Mouse (Mus musculus) testis, postnatal 10 days (tissue): ENCODE results near the gene Slc35e2.
"Not testable (repeated sequence)": the region's sequence is repeated elsewhere in the genome, so short reads cannot be mapped to it uniquely, and the experiment has no call there.

Source experiments
- DNase-seq: peaks from one replicate; pipeline ENCODE4 v3.0.0; 2021; ENCODE audit warnings: low spot score

The Slc35e2 gene

DNA sequence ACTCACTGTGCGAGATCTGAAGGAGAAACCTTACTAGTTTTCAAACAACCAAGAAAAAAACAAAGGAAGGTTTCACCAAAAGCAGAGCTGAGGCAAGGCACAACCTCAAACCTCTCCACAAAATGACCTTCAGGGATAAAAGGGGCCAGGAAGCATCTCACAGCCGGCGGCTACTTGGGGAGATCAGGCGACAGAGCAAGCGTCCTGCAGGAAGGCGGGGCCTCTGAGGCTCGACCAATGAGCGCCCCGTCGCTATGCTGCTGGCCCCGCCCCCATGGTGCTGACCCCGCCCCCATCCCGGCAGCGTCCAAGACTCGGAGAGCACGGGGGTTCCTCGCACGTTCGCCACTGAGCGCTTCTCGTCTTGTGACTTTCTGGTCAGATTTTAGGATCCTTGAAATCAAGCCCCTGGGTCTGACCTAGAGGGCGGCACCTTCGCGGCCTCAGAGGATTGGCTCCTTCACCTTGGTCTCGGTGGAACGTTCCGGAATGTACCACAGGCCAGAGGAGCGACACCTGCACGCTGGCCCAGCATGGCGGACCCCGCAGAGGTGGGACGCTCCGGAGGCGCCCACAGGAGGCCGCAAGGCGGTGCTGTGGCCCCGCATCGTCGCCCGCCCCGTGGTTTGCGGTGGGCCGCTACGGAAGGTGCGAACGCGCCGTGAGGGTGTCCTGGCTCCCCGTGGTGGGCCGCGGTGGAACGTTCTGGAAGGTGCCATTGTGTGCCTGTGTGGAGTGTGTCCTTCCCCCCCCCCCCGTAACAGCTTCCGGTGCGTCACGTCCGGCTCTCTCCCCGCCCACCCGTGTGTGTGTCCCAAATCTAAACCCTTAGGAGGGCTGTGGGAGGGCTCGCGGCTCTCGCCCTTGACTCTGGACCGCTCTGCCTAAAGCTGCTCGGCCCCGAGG is at the start of gene Slc35e2:
Gene Slc35e2, plus strand, starts transcription at position 326 of the 906 bp plus-strand sequence.
- DNase-seq: peak; percentile 98

DNA sequence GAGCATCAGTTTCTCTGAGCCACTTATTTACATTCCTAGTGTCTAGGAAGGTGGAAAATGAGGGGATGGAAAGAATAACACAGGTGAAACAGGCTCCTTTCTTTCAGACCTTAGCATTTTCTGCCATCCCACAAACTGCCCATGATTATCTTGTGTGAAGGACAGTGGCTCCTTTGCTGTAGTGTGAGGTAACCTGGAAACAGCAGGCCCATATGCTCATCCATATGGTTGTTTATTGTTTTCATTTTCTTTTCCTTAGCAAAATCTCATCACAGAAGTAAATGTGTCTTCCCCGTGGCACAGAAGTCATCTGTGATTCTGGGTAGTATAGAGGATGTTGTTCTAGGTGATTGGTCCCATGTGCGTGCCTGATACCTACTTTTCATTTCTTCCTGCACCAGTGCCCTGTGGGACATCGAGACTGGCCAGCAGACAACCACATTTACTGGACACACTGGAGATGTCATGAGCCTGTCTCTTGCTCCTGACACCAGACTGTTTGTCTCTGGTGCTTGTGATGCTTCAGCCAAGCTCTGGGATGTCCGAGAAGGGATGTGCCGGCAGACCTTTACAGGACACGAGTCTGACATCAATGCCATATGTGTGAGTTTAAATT is 48.2 kb upstream of the Slc35e2 start:
- no peak for DNase-seq

DNA sequence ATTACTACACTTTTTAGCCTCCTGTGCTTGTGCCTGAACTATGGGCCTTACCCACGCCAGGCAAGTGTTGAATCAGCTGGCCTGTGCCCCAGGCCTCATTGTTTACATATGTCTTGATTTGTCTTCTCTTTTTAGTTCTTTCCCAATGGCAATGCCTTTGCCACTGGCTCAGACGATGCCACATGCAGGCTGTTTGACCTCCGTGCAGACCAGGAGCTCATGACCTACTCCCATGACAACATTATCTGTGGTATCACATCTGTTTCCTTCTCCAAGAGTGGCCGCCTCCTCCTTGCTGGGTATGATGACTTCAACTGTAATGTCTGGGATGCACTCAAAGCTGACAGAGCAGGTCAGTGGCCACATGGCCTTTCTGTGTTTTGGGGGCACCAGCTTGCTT is 46.3 kb upstream of the Slc35e2 start:
- no peak for DNase-seq

DNA sequence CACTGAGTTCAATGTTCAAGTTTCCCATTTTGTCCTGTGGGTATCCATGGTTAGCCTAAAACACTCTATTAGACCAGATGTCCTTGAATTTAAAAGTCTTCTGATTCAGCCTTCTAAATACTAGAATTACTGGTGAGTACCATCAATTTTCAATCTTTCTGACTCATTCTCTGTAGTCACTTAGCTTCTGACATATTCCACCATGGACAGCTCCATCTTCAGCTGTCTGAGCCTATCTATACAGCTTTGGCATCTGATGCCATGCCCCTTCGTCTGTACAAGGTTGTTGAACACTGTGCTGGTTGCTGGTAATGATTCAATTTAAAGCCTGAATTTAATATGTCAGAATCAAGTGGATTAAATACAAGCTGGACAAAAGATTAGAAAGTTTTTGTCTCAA is 45.8 kb upstream of the Slc35e2 start:
- no peak for DNase-seq

DNA sequence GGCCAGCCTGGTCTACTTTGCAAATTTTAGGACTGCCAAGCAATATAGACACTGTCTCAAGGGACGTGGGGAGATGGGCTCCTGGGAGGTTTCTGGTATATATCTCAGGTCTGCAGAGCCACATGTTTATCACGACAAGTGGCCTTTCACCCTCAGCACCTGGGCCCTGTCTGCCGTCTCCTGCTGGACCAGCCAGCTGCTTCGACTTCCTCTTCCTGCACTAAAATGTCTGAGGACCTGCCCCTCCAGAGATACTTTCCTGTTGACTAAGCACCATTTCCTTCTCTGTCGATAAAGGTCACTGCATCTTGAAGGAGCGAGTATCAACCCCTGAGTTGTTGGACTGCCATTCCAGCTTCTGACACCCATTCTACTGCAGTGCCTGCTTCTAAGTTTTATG is 41.8 kb upstream of the Slc35e2 start:
- DNase-seq: no peak

DNA sequence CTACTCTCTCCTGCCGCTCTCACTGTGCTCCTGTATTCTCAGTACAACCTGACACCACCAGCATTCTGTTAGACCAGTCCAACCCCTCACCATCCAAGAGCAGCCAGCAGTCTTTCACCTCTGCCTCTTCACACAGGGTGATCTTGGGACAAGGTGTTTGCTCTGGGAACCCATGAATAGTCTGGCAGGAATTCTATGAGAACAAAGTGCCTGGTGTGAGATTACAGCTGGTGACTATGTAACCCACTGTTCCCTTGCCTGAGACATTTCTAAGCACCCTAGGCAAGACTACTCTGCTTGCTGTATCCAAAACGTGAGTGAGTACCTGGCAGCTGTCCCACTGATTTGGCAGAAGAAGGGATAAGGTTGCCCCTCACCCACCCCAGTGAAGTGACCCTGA is 40.3 kb upstream of the Slc35e2 start:
- peak; percentile 68 for DNase-seq

DNA sequence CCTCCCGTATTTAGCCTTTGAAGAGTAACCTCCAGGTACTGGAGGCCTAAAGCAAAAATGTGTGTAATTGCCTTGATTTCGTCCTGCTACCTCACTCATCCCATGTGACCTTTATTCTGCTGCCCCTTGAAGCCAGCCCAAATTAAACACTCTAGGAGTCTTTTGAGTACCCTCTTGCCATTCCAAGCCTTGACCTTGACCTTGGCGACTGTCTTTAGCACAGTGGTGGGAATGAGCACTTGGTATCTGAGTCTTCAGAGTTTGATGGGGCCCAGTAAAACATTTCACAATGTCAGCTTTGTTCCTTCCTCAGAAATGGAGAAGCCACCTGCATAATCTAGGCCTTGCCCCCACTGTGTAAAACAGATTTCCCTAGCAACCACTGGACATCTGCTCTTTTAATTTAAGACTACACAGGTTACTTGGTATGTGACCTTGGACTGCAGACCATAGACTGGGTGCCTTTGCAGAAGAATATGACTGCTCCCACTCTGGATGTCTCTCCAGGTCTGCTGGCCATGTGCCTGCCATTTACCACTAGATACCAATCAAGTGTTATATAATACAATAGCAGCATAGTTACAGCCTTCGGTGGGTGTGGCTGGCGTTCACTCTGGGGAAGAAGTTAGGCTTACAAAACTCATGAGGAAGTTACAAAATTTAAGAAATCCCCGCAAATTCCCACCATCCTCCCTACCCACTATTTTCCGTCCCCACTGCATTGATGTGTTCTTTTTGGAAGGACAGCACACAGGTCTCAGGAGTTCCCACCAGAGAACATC is 39.4 kb upstream of the Slc35e2 start, which contains the start of gene Nadk:
Gene Nadk, plus strand, starts transcription at position 718 of the 782 bp plus-strand sequence.
- DNase-seq: peak; percentile 63

DNA sequence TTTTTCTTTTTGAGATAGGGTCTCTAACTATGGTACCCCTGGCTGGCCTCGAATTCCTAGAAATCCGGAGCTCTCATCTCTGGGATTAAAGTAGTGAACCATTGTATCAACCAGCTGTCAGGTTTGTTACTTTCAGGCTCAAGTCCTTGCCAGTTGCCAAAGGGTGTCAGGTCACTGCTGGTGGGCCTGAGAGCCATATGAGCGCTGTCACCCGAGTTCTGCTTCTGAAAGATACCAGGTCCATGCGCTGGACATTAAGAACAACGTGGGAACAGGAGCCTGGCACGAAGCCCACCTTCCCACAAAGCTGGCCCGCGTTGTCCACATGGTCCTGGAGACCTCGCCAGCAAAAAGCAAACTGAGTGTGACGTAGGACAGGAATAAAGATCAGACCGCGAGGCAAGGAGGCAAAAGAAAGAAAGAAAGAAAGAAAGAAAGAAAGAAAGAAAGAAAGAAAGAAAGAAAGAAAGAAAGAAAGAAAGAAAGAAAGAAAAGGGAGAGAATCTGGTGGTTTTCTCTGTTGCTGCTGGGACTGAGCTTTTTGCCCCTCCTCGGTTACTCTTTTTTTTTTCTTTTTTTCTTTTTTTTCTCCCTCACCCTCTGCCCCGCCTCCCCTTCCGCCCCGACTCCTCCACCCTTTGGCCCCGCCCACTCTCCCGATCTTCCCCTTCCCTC is 38.4 kb upstream of the Slc35e2 start:
- peak; percentile 88 for DNase-seq

DNA sequence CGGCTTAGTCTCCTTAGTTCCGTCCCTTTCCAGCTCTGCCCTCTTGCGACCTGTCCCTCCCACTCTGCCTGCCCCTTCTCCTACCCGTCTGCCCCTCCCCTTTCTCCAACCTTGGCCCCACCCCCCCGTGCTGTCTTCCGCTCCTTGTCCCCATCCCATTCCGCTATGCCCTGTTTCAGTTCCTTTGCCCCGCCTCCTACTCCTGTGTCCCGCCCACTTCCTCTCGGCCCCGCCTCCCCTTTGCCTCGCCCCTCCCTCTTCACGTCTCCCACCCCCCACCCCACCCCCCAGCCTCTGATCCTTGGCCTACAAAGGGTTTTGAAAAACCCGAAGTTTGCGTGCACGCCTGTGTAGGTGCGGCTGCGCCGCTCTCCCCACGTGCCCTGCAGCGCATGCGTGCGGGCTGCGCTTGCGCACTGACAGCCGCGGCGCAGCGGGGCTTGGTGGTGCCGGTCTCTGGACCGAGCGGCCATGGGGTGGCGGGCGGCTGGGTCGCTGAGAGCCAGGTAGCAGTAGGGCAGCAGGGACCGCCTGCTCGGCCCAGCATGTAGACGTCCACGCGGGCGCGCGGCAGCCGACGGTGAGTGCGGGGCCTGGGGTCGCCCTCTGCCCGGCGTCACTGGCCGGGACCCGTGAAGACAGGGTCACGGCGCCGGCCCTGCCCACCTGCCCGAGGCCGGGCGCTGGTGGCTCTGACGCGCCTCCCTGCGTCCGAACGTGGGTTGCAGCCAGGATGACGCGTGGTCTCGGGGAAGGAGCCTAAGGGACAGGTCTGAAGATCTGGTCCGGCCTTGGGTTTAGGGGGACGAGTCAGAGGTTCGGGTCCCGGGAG is 37.6 kb upstream of the Slc35e2 start:
- DNase-seq: peak; percentile 99

DNA sequence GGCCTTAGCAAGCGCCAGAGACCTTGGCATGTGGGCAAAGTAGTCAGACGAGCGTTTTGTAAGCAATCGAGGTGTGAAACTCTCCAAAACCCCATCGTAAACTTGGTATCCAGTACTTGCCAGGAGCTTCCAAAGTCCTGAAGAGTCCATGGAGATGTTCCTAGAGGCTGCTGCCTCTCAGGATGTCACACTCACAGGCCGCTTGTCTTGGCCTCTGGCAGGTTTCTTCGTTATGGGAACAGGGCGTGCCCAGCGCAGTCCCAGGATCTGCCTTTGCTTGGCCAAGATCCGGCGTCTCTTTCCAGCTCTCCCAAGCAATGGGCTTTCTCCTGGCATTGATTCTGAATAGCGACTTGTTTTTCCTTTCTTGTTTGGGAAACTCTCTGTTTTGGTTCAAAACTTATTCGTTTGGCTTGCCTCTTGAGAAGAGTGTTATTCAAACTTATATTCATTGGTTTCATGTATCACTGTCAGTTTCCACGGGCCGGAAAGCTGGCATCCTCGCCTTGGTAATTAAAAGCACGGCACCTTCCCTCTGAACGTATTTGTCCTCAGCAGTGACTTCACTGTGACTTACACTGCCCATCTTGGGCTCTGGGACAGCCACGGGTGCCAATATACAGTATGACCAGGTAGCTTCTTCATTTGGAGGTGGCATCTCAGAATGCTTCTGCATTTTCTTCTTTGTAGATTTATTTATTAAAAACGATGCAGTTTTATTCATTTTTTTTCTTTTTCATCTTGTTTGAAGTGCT is 36.7 kb upstream of the Slc35e2 start:
- DNase-seq: peak; percentile 65

DNA sequence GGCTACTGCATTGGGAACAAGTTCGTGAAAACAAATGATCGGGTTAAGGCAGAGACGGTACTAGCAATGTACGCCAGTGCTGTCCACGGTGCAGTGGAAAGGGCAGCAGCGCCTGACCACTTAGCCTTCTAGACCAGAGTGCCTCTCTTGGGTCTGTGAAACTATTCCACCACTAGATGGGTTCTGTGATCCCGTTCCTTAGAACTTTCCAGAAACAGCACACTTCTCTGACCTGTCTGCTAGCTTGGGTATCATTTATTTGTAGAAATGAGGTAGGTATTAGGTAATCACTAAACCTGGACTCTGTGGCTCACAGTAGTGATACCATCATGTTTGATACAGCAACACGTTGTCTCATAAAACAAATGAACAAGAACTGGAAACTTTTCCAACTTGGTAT is 34.7 kb upstream of the Slc35e2 start:
- DNase-seq: no peak

DNA sequence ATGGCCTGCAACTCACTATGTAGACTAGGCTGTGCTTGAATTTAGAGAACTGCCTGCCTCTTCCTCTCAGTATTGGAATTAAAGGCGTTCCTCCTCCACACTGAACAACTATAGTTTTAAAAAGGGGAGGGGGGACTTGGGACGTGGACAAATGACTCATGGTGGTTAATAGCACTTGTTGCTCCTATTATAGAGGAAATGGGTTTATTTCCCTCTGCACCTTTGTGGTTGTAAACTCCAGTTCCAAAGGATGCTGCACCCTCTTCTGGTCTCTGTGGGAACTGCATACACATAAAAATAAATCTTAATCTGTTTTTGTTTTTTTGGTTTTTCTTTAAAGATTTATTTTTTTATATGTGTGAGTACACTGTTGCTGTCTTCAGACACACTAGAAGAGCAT is 33.0 kb upstream of the Slc35e2 start:
- no peak for DNase-seq

DNA sequence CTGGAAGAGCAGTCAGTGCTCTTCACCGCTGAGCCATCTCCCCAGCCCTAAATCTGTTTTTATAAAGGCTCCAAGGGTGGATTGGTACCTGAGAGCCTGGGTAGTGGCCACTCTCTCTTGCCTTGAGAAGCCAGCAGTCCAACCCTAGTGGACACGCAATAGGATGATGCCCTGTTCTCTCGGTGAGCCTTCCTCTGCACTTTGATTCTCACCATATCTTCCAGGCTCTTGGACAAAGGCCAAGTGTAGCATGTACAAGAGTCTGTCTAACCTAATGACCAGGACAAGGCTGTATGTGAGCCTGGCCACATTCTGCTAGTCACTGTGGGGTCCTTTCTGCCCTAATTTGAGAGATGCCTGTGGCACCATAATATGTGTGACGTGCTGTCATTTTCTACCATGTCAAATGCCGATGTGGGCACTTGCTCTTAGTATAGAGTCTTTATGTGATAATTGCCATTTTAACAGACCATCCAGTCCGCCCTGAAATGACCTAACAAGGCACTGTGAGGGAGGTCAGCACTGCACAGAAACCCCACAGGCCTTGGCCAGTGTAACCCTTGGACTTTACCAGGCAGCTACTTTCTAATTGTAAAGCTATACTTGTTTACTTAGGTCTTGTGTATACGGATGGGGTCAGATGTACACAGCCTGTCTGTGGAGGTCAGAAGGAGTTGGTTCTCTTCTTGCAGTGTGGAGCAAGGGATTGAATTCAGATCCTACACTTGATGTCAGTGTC is 32.4 kb upstream of the Slc35e2 start:
- no peak for DNase-seq

DNA sequence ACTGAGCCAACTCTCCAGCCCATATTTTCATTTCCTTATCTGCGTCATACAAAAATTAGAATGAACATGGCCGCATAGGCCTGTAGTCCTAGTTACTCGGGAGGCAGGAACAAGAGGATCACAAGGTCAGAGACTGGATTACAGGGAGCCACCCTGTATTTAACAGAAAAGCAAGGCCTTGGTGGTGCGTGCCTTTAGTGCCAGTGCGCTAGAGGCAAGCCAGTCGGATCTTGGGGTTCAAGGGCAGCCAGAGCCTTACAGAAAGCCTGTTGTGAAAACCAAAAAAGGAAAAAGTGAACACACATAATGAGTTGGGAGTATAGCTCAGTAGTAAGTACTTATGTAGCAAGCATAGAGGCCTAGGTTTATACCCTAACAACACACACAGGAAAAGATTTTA is 31.4 kb upstream of the Slc35e2 start:
- DNase-seq: no peak

DNA sequence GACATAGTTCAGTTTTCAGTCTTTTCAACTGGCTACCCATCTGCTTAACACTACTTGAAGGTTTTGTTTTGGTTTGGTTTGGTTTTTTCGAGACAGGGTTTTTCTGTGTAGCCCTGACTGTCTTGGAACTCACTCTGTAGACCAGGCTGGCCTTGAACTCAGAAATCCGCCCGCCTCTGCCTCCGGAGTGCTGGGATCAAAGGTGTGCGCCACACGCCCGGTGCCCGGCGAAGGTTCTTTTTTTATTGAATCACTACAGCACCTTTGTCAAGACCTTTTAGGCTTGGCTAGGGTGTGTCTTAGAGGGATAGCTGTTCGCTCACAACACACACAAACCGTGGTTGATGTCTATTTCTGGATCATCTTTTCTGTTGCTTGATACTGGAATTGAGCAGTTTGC is 30.9 kb upstream of the Slc35e2 start:
- not testable (repeated sequence) for DNase-seq

DNA sequence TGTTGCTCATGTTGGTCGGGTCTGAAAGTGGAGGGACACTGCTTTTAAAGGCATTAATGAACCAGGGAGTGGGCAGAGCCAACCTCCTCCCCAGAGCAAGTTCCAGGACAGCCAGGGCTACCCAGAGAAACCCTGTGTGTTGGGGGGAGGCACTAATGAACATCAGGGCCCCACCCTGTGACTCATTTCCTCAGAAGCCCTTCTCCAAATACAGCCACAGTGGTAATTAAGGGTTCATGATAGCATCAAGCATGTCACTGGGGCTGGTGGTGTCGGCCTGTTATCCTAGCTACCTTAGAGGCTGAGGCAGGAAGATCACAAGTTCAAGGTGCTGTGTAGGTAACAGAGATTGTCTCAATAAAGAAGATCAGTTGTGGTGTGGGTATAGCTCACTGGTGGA is 29.8 kb upstream of the Slc35e2 start:
- DNase-seq: no peak

DNA sequence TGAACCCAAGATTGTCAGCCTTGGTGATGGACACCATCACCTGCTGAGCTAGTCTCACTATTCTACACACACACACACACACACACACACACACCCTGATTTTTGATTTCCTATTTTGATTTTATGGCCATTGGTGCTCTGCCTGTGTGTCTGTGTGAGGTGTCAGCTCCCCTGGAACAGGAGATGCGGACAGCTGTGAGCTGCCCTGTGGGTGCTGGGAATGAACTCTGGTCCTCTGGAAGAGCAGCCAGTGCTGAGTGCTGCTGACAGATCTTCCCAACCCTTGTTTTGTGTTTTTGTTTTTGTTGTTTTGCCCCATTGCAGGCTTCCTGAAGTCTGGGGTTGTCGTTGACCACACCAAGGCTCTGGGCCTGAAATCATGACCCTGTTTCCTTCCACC is 28.1 kb upstream of the Slc35e2 start:
- DNase-seq: no peak

DNA sequence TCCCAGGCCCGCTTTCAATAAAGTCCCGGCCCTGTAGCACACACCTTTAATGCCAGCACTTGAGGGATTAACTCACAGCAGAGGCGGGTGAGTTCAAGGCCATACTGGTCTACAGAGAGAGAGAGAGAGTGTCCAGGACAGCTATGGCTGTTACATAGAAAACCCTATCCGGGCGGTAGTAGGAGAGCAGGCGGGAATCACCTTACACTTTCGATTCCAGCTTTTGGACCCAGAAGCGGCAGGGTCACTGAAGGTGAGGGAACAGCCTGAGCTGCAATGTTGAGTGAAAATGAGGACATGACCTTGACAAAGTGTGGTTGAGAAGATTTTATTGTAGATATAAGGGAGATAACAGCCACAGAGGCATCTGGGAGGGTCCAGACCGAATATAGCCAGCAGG is 27.3 kb upstream of the Slc35e2 start:
- no peak for DNase-seq

DNA sequence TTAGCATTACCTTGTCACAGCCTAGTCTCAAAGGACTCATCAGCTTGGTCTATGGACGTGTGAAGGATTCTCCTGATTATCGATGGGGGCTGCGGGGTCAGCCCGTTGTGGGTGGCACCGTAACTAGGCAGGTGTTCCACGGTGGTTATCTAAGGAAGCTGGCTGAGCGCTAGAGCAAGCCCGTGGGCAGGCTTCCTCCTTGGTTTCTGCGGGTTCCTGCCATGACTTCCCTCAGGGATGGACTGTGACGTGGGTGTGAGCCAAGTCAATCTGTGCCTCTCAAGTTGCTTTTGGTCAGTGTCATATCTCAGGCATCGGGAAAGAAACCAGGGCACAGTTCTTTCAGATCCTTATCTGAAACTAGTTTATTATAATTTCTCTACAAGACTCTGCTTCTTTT is 26.3 kb upstream of the Slc35e2 start:
- no peak for DNase-seq

DNA sequence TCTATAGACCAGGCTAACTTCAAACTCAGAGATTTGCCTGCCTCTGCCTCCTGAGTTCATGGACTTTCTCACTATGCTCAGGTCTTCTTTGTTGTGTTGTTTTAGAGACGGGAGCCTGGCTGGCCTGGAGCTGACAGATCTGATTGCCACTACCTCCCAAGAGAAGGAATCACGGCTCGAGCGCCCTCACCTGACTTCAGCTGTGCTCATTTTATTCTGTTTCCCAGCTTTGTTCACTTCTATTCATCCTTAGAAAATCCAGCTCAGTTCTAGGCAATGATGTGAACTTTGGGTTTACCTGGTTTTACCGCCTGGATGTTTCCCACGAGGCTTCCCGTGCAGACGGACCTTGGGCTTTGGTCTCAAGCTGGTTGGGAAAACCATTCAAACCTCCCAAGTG is 25.7 kb upstream of the Slc35e2 start:
- DNase-seq: no peak
